Mouse (Mus musculus) lung, embryonic 16.5 days (tissue): Measurements from ENCODE around the gene Gpam. TPM values are rescaled to one million over a fixed set of nuclear protein-coding genes. Genes with fewer than 3 reads are reported as not detected.
"Not testable (repeated sequence)": the region's sequence is repeated elsewhere in the genome, so short reads cannot be mapped to it uniquely, and the experiment has no call there.

Experiments
- ATAC-seq: fragments of 200-750 bp; cut with Nextera tagmentation; 2 replicates; pipeline ENCODE4 v1.8.0; 2017; ENCODE audit warnings: low read depth, mild to moderate bottlenecking, moderate library complexity
- H3K27ac ChIP-seq: fragments of 300-500 bp; sonication (generic); 2 replicates; pipeline ENCODE4 v1.5.1; 2014; ENCODE audit warnings: mild to moderate bottlenecking, control low read depth, low read length
- H3K27me3 ChIP-seq: fragments of 300-500 bp; sonication (generic); 2 replicates; pipeline ENCODE4 v1.6.1; 2014; ENCODE audit warnings: low read depth, low read length, mixed read lengths; ENCODE audit not compliant: control insufficient read depth, insufficient read depth
- H3K36me3 ChIP-seq: fragments of 300-500 bp; sonication (generic); 2 replicates; pipeline ENCODE4 v1.6.1; 2014; ENCODE audit warnings: low read length; ENCODE audit not compliant: control insufficient read depth, insufficient read depth
- H3K4me1 ChIP-seq: fragments of 300-500 bp; sonication (generic); replicated peaks from 2 replicates; pipeline ENCODE4 v1.6.1; 2014; ENCODE audit warnings: low read length, mixed read lengths; ENCODE audit not compliant: control insufficient read depth, insufficient read depth
- H3K4me2 ChIP-seq: fragments of 300-500 bp; sonication (generic); 2 replicates; pipeline ENCODE4 v1.6.1; 2014; ENCODE audit warnings: low read depth, low read length, control low read depth
- H3K4me3 ChIP-seq: fragments of 300-500 bp; sonication (generic); 2 replicates; pipeline ENCODE4 v1.5.1; 2014; ENCODE audit warnings: mild to moderate bottlenecking, low read length, control low read depth
- H3K9ac ChIP-seq: fragments of 300-500 bp; sonication (generic); 2 replicates; pipeline ENCODE4 v1.6.1; 2014; ENCODE audit warnings: low read length, control low read depth
- H3K9me3 ChIP-seq: fragments of 300-500 bp; sonication (generic); 2 replicates; pipeline ENCODE4 v1.6.1; 2016; ENCODE audit warnings: low read length; ENCODE audit not compliant: control insufficient read depth
- WGBS: fragments of 180-500 bp; shearing (Covaris S2); extraction: QIAGEN DNeasy Blood & Tissue Kit; methylation state at CpG from one replicate; pipeline ENCODE4 v1.1.7; 2014; 5-methylcytosine and 5-hydroxymethylcytosine counted together
- polyA plus RNA-seq: library from polyadenylated mRNA; unstranded; fragments of >200 nt; fragmentation: Nextera tagmentation; extraction: Ambion mirVana; gene quantifications from 2 replicates; pipeline ENCODE4 v1.2.1, GENCODE M21; 2015

Gene Gpam
- 37.4 and 37.7 TPM in 2 replicates for polyA plus RNA-seq

- no peak for ATAC-seq
- H3K27ac ChIP-seq = no peak within 1 kb of the TSS
- H3K9me3 ChIP-seq = no peaks in the 10 kb centered on the region
- H3K4me1 ChIP-seq = peaks cover 6% of the 10 kb centered on the region; the same call in 1 of the 2 replicates
- no peak within 1 kb of the TSS for H3K9ac ChIP-seq
- no peak within 1 kb of the TSS for H3K4me2 ChIP-seq
- 48% methylated on average over 11 of the region's 11 CpGs for WGBS
- H3K27me3 ChIP-seq = no peaks in the 10 kb centered on the region
- H3K4me3 ChIP-seq = no peak within 1 kb of the TSS
- H3K36me3 ChIP-seq = no peaks in the 10 kb centered on the region
Measured at GRCm38 (mm10) chr19:55127072-55127718, at the start of gene Gpam. Gpam (minus strand) TSS chr19:55127238.

GRCm38 (mm10) chr19:55171585-55171984, 44.5 kb upstream of the Gpam start:
- no peak for ATAC-seq
- Histone ChIP-seq H3K4me1 (peaks cover 14% of the 10 kb centered on the region), H3K27me3 (no peaks in the 10 kb centered on the region), H3K4me2 (no peak overlapping the region), H3K36me3 (no peaks in the 10 kb centered on the region), H3K9me3 (peaks cover 7% of the 10 kb centered on the region), H3K9ac (no peak overlapping the region), H3K4me3 (no peak overlapping the region), H3K27ac (no peak overlapping the region)
- WGBS = 29% methylated on average over 1 of the region's 1 CpGs

- Histone ChIP-seq H3K4me3 (no peak overlapping the region), H3K27ac (no peak overlapping the region), H3K4me1 (peaks cover 14% of the 10 kb centered on the region), H3K9ac (no peak overlapping the region), H3K27me3 (no peaks in the 10 kb centered on the region), H3K4me2 (no peak overlapping the region), H3K9me3 (peaks cover 7% of the 10 kb centered on the region), H3K36me3 (no peaks in the 10 kb centered on the region)
- ATAC-seq = no peak
Measured at GRCm38 (mm10) chr19:55170399-55170798, 43.4 kb upstream of the Gpam start.

GRCm38 (mm10) chr19:55169236-55169729, 42.2 kb upstream of the Gpam start:
- H3K9me3 ChIP-seq, H3K4me3 ChIP-seq, H3K27me3 ChIP-seq, ATAC-seq, H3K4me2 ChIP-seq, H3K36me3 ChIP-seq, H3K9ac ChIP-seq: not testable (repeated sequence)
- WGBS = 84% methylated on average over 8 of the region's 8 CpGs
- Histone ChIP-seq H3K27ac (peak overlapping the region; percentile 24; the same call in 1 of the 2 replicates), H3K4me1 (peaks cover 14% of the 10 kb centered on the region)

GRCm38 (mm10) chr19:55168360-55168759, 41.3 kb upstream of the Gpam start:
- 8% methylated on average over 6 of the region's 6 CpGs for WGBS
- ATAC-seq = peak; percentile 80
- H3K27me3 ChIP-seq = no peaks in the 10 kb centered on the region
- no peaks in the 10 kb centered on the region for H3K36me3 ChIP-seq
- H3K4me2 ChIP-seq = peak overlapping the region; percentile 19; the same call in 1 of the 2 replicates
- no peak overlapping the region for H3K4me3 ChIP-seq
- peaks cover 7% of the 10 kb centered on the region for H3K9me3 ChIP-seq
- peaks cover 14% of the 10 kb centered on the region for H3K4me1 ChIP-seq
- no peak overlapping the region for H3K9ac ChIP-seq
- peak overlapping the region; percentile 69; the same call in 1 of the 2 replicates for H3K27ac ChIP-seq

- ATAC-seq = no peak
- Histone ChIP-seq H3K27ac (peak overlapping the region; percentile 11; the same call in 1 of the 2 replicates), H3K4me3 (no peak overlapping the region), H3K9me3 (peaks cover 7% of the 10 kb centered on the region), H3K27me3 (no peaks in the 10 kb centered on the region), H3K4me2 (no peak overlapping the region), H3K9ac (no peak overlapping the region), H3K36me3 (no peaks in the 10 kb centered on the region), H3K4me1 (peaks cover 14% of the 10 kb centered on the region)
- WGBS = 33% methylated on average over 2 of the region's 2 CpGs
Measured at GRCm38 (mm10) chr19:55167741-55168140, 40.7 kb upstream of the Gpam start.

GRCm38 (mm10) chr19:55166741-55167140, 39.7 kb upstream of the Gpam start:
- H3K9ac ChIP-seq = no peak overlapping the region
- H3K27me3 ChIP-seq = no peaks in the 10 kb centered on the region
- ATAC-seq = no peak
- H3K4me3 ChIP-seq = no peak overlapping the region
- no peak overlapping the region for H3K4me2 ChIP-seq
- peaks cover 7% of the 10 kb centered on the region for H3K9me3 ChIP-seq
- no peaks in the 10 kb centered on the region for H3K36me3 ChIP-seq
- H3K27ac ChIP-seq = no peak overlapping the region
- 59% methylated on average over 2 of the region's 2 CpGs for WGBS
- H3K4me1 ChIP-seq = peaks cover 14% of the 10 kb centered on the region

GRCm38 (mm10) chr19:55165954-55166353, 38.9 kb upstream of the Gpam start:
- H3K4me3 ChIP-seq = no peak overlapping the region
- H3K9ac ChIP-seq = no peak overlapping the region
- no peaks in the 10 kb centered on the region for H3K36me3 ChIP-seq
- no peaks in the 10 kb centered on the region for H3K27me3 ChIP-seq
- no peak overlapping the region for H3K27ac ChIP-seq
- WGBS = 60% methylated on average over 4 of the region's 4 CpGs
- no peak for ATAC-seq
- H3K9me3 ChIP-seq = peaks cover 7% of the 10 kb centered on the region
- peaks cover 14% of the 10 kb centered on the region for H3K4me1 ChIP-seq
- no peak overlapping the region for H3K4me2 ChIP-seq

- Histone ChIP-seq H3K27ac (no peak overlapping the region; the same call in 1 of the 2 replicates), H3K9me3 (peaks cover 7% of the 10 kb centered on the region), H3K4me1 (peaks cover 14% of the 10 kb centered on the region), H3K9ac (no peak overlapping the region), H3K36me3 (no peaks in the 10 kb centered on the region), H3K27me3 (no peaks in the 10 kb centered on the region), H3K4me3 (no peak overlapping the region), H3K4me2 (no peak overlapping the region)
- 72% methylated on average over 1 of the region's 1 CpGs for whole genome bisulfite sequencing
- no peak for ATAC-seq
Measured at GRCm38 (mm10) chr19:55165183-55165865, 38.3 kb upstream of the Gpam start.
